Mouse (Mus musculus) urinary bladder, postnatal 10 days (tissue): ENCODE measurements around the gene Nanos2.

Source experiments
- DNase-seq: peaks from one replicate; pipeline ENCODE4 v3.0.0; 2022; ENCODE audit warnings: low spot score

Gene Nanos2

GRCm38 (mm10) chr7:19017909-19018308 is 30.7 kb downstream of the Nanos2 start:
- no peak for DNase-seq

GRCm38 (mm10) chr7:19021048-19021447 is 33.8 kb downstream of the Nanos2 start:
- no peak for DNase-seq

- no peak for DNase-seq
These were observed 35.2 kb downstream of the Nanos2 start for GRCm38 (mm10) chr7:19022189-19022958.

- DNase-seq, result no peak
These were observed 36.2 kb downstream of the Nanos2 start, which contains the start of gene Foxa3 for GRCm38 (mm10) chr7:19023357-19023814. TSS of gene Foxa3 (minus strand) at chr7:19023538.

- peak; percentile 74 for DNase-seq
These were observed 36.9 kb downstream of the Nanos2 start, which contains the start of gene Sympk for GRCm38 (mm10) chr7:19024096-19024506. TSS of gene Sympk (plus strand) at chr7:19024377.

GRCm38 (mm10) chr7:19024581-19025255 is 37.5 kb downstream of the Nanos2 start:
- DNase-seq, result no peak

GRCm38 (mm10) chr7:19028067-19028466 is 40.9 kb downstream of the Nanos2 start:
- no peak for DNase-seq

- no peak for DNase-seq
These were observed 42.0 kb downstream of the Nanos2 start for GRCm38 (mm10) chr7:19029084-19029653.

- no peak for DNase-seq
These were observed 44.4 kb downstream of the Nanos2 start for GRCm38 (mm10) chr7:19031641-19032040.
